Mouse (Mus musculus): ENCODE measurements around the gene H2-M10.2. TPM values are rescaled to one million over a fixed set of nuclear protein-coding genes. Genes with fewer than 3 reads are reported as not detected.
"Not testable (repeated sequence)": the region's sequence is repeated elsewhere in the genome, so short reads cannot be mapped to it uniquely, and the experiment has no call there.

Gene H2-M10.2
- total RNA-seq, 2 experiments from 2014 or later: not detected

DNA sequence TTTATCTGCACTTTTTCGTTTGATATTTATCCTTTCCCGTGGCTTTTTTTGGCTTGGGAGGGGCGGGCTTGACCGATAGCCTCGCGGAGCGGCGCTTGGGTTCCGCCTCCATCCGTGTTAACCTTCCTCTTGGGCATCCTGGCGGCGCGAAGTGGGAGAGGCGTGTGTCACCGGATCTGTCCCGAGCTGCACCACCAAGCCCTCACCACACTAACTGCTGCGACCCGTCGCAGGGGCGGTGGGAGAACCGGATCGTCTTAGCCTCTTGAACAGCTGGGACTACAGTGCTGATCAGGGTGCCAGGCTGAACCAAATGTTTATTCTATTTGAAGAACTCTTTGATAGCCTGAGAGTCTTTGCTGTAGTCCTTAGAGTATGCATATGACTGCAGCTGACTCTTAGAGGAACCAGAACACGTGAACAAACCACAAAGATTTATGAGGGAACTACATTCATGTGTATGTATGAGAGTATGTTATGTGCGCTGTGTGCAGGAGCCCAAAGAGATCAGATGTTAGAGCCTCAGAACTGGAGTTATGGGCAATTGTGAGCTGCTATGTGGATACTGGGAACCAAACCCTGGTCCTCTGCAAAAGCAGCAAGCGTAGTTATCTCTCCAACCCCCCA, 33.9 kb downstream of the H2-M10.2 start:
- no peak for DNase-seq

DNA sequence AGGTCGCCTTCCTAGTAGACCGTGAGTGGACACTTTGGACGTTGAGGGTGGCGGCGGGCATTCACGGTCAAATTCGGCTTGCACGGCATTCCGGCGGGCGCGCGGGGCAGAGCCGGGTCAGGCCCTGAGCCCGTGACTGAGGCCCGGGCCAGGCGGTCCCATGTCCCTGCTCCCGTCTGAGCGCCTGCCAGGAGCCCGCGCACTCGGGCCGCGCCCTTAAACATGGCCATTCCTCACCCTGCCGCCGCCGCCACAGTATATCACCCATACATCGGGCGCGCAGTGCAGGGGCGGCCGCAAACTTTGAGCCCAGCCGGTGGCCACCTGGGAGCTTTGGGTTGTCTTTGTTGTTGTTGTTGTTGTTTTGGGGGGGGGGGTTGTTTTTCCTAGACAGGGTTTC, 37.4 kb downstream of the H2-M10.2 start:
- DNase-seq: no peak

DNA sequence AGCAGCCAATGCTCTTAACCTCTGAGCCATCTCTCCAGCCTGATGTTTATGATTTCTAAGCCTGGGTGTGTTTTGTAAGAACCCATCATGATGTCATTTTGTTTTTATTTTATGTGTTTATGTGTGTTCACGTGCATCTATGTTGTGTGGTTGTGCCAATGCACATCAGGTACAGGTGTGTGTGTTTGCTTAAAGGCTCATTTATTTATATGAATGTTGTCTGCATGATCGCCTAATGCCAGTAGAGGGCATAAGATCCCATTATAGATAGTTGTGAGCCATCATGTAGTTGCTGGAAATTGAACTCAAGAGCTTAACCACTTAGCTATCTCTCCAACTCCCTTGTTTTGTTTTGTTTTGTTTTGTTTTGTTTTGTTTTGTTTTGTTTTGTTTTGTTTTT, 40.5 kb downstream of the H2-M10.2 start:
- DNase-seq: no peak

DNA sequence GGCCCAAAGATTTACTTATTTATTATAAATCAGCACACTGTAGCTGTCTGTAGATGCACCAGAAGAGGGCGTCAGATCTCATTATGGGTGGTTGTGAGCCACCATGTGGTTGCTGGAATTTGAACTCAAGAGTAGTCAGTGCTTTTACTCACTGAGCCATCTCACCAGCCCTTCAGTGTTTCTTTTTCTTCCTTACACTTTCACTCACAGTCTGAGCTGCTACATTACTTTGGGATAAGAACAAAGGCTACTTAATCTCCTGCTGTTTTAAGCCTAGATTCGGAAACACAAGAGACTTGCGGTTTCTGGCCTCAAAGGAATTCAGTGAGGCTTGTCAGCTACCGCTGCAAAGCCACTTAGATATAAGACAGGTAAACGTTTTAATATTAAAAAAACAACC, 42.3 kb downstream of the H2-M10.2 start:
- no peak for DNase-seq

DNA sequence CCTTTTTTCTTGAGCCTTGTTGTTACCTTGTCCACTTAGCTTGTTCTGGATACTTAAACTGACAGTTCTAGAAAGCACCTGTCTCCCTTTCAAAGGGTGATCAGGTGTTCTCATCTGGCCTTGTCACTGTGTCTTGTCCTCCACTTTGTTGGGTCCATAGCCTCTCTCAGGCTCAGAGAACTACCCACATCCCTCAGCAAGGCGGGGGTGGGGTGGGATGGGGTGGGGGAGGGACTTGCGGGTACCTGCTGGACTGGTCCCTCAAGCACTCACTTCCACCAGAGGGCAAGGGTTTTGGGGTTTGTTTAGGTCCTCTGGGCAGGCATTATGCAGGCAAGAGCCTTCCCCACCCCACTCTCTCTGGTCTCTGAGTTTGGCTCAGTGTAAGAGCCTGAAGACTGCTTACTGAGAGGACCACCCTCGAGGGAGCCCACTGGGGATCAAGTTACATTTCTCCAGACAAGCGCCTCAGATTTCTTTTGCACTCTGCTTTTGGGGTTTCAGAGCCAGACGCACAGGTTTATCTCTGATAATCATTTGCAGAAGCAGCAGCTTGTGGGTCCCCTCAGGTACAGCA, 45.6 kb downstream of the H2-M10.2 start:
- DNase-seq: no peak

DNA sequence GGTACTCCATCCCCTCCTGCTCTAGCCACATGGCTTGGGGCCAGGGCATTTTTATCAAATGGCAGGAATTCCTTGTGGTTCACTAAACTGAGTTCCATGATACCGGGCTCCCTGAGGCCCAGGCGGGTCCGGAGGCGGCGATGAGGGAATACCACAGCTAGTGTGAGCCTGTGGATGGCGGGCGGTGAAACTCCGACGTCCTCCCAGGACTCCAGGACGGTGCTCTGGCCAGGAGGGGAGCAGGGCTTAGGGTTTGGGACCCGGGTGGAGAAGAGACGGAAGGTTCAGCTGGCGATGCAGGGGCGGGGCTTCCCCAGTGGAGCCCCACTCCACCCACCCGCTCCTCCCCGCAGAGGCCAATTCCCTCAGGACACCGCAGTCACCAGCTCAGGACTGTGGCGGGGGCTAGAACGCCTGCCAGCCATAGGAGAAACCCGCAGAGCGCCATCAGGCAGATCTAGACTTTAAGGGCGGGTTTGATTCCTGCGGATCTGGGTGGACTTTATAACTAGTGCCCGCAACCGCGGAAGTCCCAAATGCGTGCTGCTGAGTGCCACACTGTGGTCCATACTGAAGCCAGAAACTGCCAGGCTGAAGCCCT, 48.9 kb downstream of the H2-M10.2 start:
- DNase-seq: no peak

DNA sequence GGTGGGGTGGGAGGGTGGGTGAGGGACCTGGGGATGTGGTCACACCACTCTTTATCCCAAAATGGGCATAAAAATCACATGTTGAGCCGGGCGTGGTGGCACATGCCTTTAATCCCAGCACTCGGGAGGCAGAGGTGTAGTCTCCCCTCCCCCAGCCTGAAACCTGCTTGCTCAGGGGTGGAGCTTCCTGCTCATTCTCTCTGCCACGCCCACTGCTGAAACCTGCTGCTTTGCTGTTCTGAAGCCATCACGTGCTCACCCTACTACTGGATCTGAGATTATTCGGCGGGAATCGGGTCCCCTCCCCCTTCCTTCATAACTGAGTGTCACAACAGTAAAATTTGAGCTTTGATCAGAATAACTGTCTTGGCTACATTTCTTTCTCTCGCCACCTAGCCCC, 51.0 kb downstream of the H2-M10.2 start:
- DNase-seq: not testable (repeated sequence)

Other genes with a start within 250 kb of the H2-M10.2 start
- gene H2-T22, start 243.7 kb downstream of the H2-M10.2 start, total RNA-seq (2021): 1 to 10 TPM; 8.1 to 8.8 TPM
- under 1 TPM in 1 of 2 experiments, not detected in 1; 0.16 TPM for gene Gm6034, start 243.5 kb downstream of the H2-M10.2 start, total RNA-seq (2021)
- gene Gm11127, start 228.1 kb downstream of the H2-M10.2 start, total RNA-seq (2021): 1 to 10 TPM; 1.6 to 2.0 TPM
- gene Gm19684, start 164.8 kb downstream of the H2-M10.2 start, total RNA-seq (2021): not detected
- not detected for gene Gm7030, start 157.1 kb downstream of the H2-M10.2 start, total RNA-seq (2021)
- gene Gm8909, start 118.0 kb downstream of the H2-M10.2 start, total RNA-seq (2021): not detected
- gene H2-T3, start 96.2 kb downstream of the H2-M10.2 start, total RNA-seq (2021): not detected
- 10 to 100 TPM; 26.3 to 28.5 TPM for gene Rpp21, start 28.4 kb downstream of the H2-M10.2 start, total RNA-seq (2021)
- gene Trim39, start 14.2 kb downstream of the H2-M10.2 start, total RNA-seq (2021): 1 to 10 TPM; 4.8 to 7.0 TPM
- not detected for gene H2-M10.1, start 39.7 kb upstream of the H2-M10.2 start, total RNA-seq (2021)
- not detected for gene H2-M10.3, start 81.9 kb upstream of the H2-M10.2 start, total RNA-seq (2021)
- not detected for gene H2-M10.4, start 175.8 kb upstream of the H2-M10.2 start, total RNA-seq (2021)